Mouse (Mus musculus) myocyte (in vitro differentiated cells): ENCODE measurements around the gene Ube2e1.
A peak's percentile ranks its signal among the peaks of the same experiment; 100 is the strongest.

Experiments used
- CEBPB ChIP-seq: IDR thresholded peaks from 2 replicates; pipeline ENCODE4 v1.6.1; 2011; ENCODE audit warnings: mild to moderate bottlenecking, moderate library complexity; ENCODE audit not compliant: poor library complexity, insufficient read depth, severe bottlenecking
- E2F4 ChIP-seq: IDR thresholded peaks from one replicate; pipeline ENCODE4 v1.6.1; 2011; ENCODE audit warnings: mild to moderate bottlenecking, control low read depth, moderate library complexity; ENCODE audit not compliant: insufficient read depth
- MAX ChIP-seq: IDR thresholded peaks from one replicate; pipeline ENCODE4 v1.6.1; 2011; ENCODE audit warnings: low read depth, mild to moderate bottlenecking, control low read depth
- MYOD1 ChIP-seq, 3 experiments: IDR thresholded peaks; one replicate each; pipeline ENCODE4 v1.6.1; 2011; ENCODE audit warnings: control low read depth in 2 of 3, low read depth in 2 of 3, mild to moderate bottlenecking in 2 of 3, moderate library complexity in 1 of 3; ENCODE audit not compliant: insufficient read length in 2 of 3, control insufficient read depth in 1 of 3
- POLR2A ChIP-seq: IDR thresholded peaks from one replicate; pipeline ENCODE4 v1.6.1; 2011; ENCODE audit warnings: low read depth, mild to moderate bottlenecking, control low read depth, moderate library complexity; ENCODE audit not compliant: insufficient read length
- POLR2AphosphoS2 ChIP-seq: IDR thresholded peaks from one replicate; pipeline ENCODE4 v1.6.1; 2011; ENCODE audit warnings: low read depth, control low read depth; ENCODE audit not compliant: insufficient read length
- TCF12 ChIP-seq: IDR thresholded peaks from one replicate; pipeline ENCODE4 v1.6.1; 2011; ENCODE audit warnings: mild to moderate bottlenecking, control low read depth; ENCODE audit not compliant: poor library complexity, insufficient read depth, severe bottlenecking
- TCF3 ChIP-seq: IDR thresholded peaks from one replicate; pipeline ENCODE4 v1.6.1; 2011; ENCODE audit warnings: low read depth, control low read depth; ENCODE audit not compliant: insufficient read length
- USF1 ChIP-seq: IDR thresholded peaks from one replicate; pipeline ENCODE4 v1.6.1; 2011; ENCODE audit warnings: low read depth, mild to moderate bottlenecking, control low read depth, moderate library complexity

DNA sequence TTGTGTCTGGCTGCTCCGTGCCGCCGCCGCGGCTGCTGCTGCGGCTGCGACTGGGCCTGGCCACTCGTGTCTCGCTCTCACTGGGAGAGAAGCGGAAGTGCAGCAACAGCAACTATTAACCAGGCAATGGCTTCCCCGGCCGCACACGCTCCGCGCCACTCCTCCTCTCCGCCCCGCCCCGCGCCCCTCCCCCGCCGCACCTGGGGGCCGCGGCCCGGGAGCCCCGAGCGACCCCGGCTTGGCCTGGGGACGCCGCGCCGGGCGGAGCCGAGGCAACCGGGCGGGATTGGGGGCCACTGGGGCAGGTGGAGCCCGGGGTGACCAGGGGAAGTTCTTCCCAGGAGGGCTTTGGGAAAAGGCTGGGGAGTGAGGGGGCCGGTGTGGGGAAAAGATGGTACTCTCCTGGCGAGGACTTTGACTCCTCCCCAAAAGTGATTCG lies at the start of gene Ube2e1:
- TF ChIP-seq POLR2A = peak; percentile 90
- TF ChIP-seq USF1 = no peak
- no peak for TF ChIP-seq MYOD1 (IDR thresholded peaks at IDR 0.05; ENCODE audit: control insufficient read depth in 1 of 3, insufficient read length in 2 of 3, low read depth in 2 of 3)
- peak; percentile 81 for TF ChIP-seq POLR2AphosphoS2
- no peak for TF ChIP-seq CEBPB
- no peak for TF ChIP-seq E2F4
- no peak for TF ChIP-seq TCF12
- no peak for TF ChIP-seq MAX
- TF ChIP-seq TCF3 = no peak
